Mouse (Mus musculus) brain, adult 2 months (tissue): ENCODE data around the gene Ssbp3.

Experiments used
- DNase-seq: peaks from one replicate; pipeline ENCODE4 v3.0.0; 2011; ENCODE audit warnings: low read depth, low spot score

The Ssbp3 gene

GRCm38 (mm10) chr4:107011325-107012004, 101.0 kb downstream of the Ssbp3 start:
- DNase-seq: no peak

- peak; percentile 30 for DNase-seq
Measured at GRCm38 (mm10) chr4:107012005-107012478, 101.5 kb downstream of the Ssbp3 start.

- DNase-seq: peak; percentile 93
Measured at GRCm38 (mm10) chr4:107012574-107012973, 102.1 kb downstream of the Ssbp3 start.

GRCm38 (mm10) chr4:107013119-107013816, 102.8 kb downstream of the Ssbp3 start:
- DNase-seq: no peak

GRCm38 (mm10) chr4:107013817-107014260, 103.3 kb downstream of the Ssbp3 start:
- peak; percentile 30 for DNase-seq

- peak; percentile 55 for DNase-seq
Measured at GRCm38 (mm10) chr4:107015971-107016511, 105.5 kb downstream of the Ssbp3 start.

GRCm38 (mm10) chr4:107017257-107017656, 106.8 kb downstream of the Ssbp3 start:
- DNase-seq: no peak

- no peak for DNase-seq
Measured at GRCm38 (mm10) chr4:107018521-107018920, 108.0 kb downstream of the Ssbp3 start.

GRCm38 (mm10) chr4:107019027-107019426, 108.5 kb downstream of the Ssbp3 start:
- peak; percentile 83 for DNase-seq

GRCm38 (mm10) chr4:107020287-107021000, 109.9 kb downstream of the Ssbp3 start:
- no peak for DNase-seq

- no peak for DNase-seq
Measured at GRCm38 (mm10) chr4:107021464-107021863, 111.0 kb downstream of the Ssbp3 start.

- DNase-seq: no peak
Measured at GRCm38 (mm10) chr4:107024899-107025298, 114.4 kb downstream of the Ssbp3 start.

- no peak for DNase-seq
Measured at GRCm38 (mm10) chr4:107025369-107025768, 114.9 kb downstream of the Ssbp3 start.

- DNase-seq: peak; percentile 66
Measured at GRCm38 (mm10) chr4:107026451-107026850, 116.0 kb downstream of the Ssbp3 start.

- DNase-seq: no peak
Measured at GRCm38 (mm10) chr4:107035689-107036088, 125.2 kb downstream of the Ssbp3 start.

- DNase-seq: no peak
Measured at GRCm38 (mm10) chr4:107036985-107037384, 126.5 kb downstream of the Ssbp3 start.

GRCm38 (mm10) chr4:107038303-107038702, 127.8 kb downstream of the Ssbp3 start:
- peak; percentile 67 for DNase-seq

GRCm38 (mm10) chr4:107039270-107039669, 128.8 kb downstream of the Ssbp3 start:
- peak; percentile 64 for DNase-seq

GRCm38 (mm10) chr4:107042304-107042703, 131.8 kb downstream of the Ssbp3 start:
- no peak for DNase-seq

GRCm38 (mm10) chr4:107045188-107045587, 134.7 kb downstream of the Ssbp3 start:
- DNase-seq: no peak

GRCm38 (mm10) chr4:107047806-107048205, 137.3 kb downstream of the Ssbp3 start:
- DNase-seq: peak; percentile 42
